Mouse (Mus musculus): Measurements from ENCODE around the gene Ctxn1. TPM values are rescaled to one million over a fixed set of nuclear protein-coding genes. Genes with fewer than 3 reads are reported as not detected.

Gene Ctxn1
- polyA plus RNA-seq, 1 experiment from 2014 or later = 3.0 TPM

DNA sequence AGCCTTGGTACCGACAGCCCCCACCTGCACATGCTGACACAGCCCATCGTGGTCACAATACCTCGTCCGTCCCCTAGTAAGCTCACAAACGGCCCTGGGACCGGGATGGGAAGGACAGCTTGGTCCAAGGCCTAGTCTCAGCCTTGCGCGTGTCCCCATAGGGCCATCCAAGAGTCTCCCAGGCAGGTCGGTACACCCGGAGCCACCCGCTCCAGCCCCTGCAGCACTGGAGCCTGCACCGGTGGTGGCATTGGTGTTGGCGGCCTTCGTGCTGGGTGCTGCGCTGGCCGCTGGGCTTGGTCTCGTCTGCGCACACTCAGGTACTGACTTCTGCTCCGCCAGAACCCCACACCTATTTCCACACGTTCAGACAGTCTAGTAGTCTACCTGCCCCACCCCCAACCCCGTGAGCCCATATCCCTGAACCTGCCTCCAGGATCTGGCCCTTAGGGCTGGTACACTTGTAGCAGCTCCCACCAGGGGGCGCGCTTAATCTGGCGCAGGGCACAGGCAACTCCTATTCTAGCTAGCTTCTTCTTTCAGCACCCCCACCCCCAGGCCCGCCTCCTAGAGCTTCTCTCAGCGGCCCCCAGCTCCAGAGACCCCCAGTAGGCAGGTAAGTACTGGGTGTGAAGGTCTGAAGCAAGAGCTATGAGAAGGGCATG lies 8.6 kb downstream of the Ctxn1 start:
- Histone ChIP-seq H3K4me2 (no peak overlapping the region), H3K27me3 (no peaks in the 10 kb centered on the region), H3K9ac (no peak overlapping the region), H3K4me3 (replicated peaks) (no peak overlapping the region), H3K27ac (no peak overlapping the region), H3K9me3 (replicated peaks) (no peaks in the 10 kb centered on the region), H3K4me1 (replicated peaks) (peaks cover 55% of the 10 kb centered on the region), H3K36me3 (peaks cover 53% of the 10 kb centered on the region)
- peak; percentile 73 for DNase-seq
- no peak; the same call in 1 of the 2 replicates for ATAC-seq (ENCODE audit: low read depth)
- 36% methylated on average over 26 of the region's 26 CpGs for WGBS (ENCODE audit: insufficient replicate concordance)

DNA sequence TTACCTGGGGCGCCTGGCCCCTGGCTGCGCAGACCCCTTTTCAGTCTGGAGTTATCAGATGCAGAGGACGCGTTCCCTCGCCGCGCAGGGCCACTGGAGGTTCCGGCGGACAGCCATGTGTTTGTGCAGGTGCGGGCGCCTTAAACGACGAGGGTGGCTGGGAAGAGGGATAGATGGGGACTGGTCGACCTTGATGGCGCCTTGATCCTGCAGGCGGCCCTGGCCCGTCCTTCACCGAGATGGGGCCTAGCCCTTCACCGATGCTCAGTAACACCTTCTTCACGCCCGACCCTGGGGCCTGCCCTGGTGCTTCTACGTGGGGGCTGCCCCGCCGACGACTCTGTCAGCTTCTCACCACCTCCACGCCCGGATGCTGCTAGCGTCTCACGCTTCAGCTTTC lies 9.9 kb downstream of the Ctxn1 start:
- no peak for DNase-seq
- H3K36me3 ChIP-seq = peaks cover 53% of the 10 kb centered on the region
- H3K9ac ChIP-seq = no peak overlapping the region
- no peak overlapping the region for H3K4me3 ChIP-seq (replicated peaks)
- WGBS (ENCODE audit: insufficient replicate concordance) = 48% methylated on average over 29 of the region's 29 CpGs
- no peak overlapping the region for H3K4me2 ChIP-seq
- H3K27ac ChIP-seq = no peak overlapping the region
- peaks cover 54% of the 10 kb centered on the region for H3K4me1 ChIP-seq (replicated peaks)
- ATAC-seq (ENCODE audit: low read depth) = no peak
- H3K9me3 ChIP-seq (replicated peaks) = no peaks in the 10 kb centered on the region
- no peaks in the 10 kb centered on the region for H3K27me3 ChIP-seq

DNA sequence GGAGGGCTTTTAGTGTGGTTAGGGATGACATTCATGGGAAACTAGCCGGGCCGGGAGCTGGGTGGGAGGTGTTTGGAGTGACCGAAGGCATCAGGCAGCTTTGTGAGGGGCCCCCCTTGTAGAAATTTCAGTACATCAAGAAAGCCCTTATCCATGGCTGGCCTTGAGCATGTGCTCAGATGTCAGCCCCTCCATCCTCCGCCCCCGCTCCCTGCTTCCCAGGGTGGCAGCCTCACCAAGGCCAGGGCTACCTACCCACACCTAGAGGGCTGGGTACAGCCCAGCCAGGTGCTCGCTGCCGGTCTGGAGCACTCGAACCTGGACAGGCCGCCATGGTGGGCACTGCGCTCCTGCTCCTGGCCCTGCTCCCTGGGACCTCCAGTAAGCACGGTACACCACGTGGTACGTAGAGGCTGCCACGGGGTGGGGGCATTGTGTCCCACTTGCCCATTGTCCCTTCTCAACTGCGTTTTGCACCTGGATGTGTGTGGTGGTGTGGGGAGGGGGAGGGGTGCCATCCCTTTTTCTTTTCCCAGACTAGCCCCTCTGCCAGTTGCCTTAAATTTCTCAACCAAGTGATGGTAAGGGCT lies 11.0 kb downstream of the Ctxn1 start, which contains the start of gene Tgfbr3l:
Gene Tgfbr3l (plus strand): TSS at position 264 of the 590 bp plus-strand sequence.
- Histone ChIP-seq H3K9me3 (replicated peaks) (no peaks in the 10 kb centered on the region), H3K27ac (no peak within 1 kb of the TSS), H3K4me1 (replicated peaks) (peaks cover 46% of the 10 kb centered on the region), H3K4me2 (no peak within 1 kb of the TSS), H3K27me3 (no peaks in the 10 kb centered on the region), H3K4me3 (replicated peaks) (no peak within 1 kb of the TSS), H3K9ac (no peak within 1 kb of the TSS), H3K36me3 (peaks cover 64% of the 10 kb centered on the region)
- 85% methylated on average over 15 of the region's 15 CpGs for WGBS (ENCODE audit: insufficient replicate concordance)
- ATAC-seq (ENCODE audit: low read depth) (no peak), DNase-seq (no peak)

DNA sequence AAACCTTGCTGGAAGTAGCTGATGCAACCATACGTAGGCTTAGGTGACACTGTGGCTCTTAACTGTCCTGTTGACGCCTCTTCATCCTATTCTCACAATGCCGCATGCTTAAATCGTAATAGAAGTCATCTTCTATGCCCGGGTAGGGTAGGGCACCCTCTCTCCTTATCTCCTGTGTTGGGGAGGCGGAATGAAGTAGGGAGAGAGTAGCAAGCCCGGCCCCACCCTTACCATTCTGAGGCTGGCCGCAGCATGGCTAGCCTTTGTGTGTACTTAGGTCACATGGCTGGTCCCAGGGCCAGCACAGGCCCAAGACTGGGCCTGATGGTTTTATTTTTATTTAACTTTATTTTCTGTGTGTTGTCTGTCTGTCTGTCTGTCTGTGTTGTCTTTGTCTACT lies 11.8 kb downstream of the Ctxn1 start:
- ATAC-seq (ENCODE audit: low read depth) = peak; percentile 32; the same call in 1 of the 2 replicates
- H3K4me2 ChIP-seq = no peak overlapping the region
- no peaks in the 10 kb centered on the region for H3K9me3 ChIP-seq (replicated peaks)
- H3K27me3 ChIP-seq = no peaks in the 10 kb centered on the region
- no peak for DNase-seq
- no peak overlapping the region for H3K9ac ChIP-seq
- WGBS (ENCODE audit: insufficient replicate concordance) = 78% methylated on average over 8 of the region's 8 CpGs
- peaks cover 41% of the 10 kb centered on the region for H3K4me1 ChIP-seq (replicated peaks)
- H3K36me3 ChIP-seq = peaks cover 72% of the 10 kb centered on the region
- no peak overlapping the region for H3K27ac ChIP-seq
- no peak overlapping the region for H3K4me3 ChIP-seq (replicated peaks)

DNA sequence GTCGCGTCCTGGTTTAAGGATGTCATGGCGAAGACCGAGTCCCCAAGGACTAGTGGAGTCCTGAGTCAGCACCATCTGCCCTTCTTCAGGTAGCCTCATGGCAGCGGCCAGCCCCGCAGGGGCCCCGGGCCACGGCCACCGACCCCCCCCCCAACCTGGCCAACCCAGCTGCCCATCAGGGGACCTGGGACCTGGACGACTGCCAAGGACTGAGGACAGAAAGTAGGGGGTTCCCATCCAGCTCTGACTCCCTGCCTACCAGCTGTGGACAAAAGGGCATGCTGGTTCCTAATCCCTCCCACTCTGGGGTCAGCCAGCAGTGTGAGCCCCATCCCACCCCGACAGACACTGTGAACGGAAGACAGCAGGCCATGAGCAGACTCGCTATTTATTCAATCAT lies 13.3 kb downstream of the Ctxn1 start:
- H3K4me2 ChIP-seq = no peak overlapping the region
- ATAC-seq (ENCODE audit: low read depth) (no peak), DNase-seq (no peak)
- H3K27me3 ChIP-seq = no peaks in the 10 kb centered on the region
- H3K9me3 ChIP-seq (replicated peaks) = no peaks in the 10 kb centered on the region
- H3K36me3 ChIP-seq = peaks cover 84% of the 10 kb centered on the region
- no peak overlapping the region for H3K27ac ChIP-seq
- peaks cover 45% of the 10 kb centered on the region for H3K4me1 ChIP-seq (replicated peaks)
- H3K4me3 ChIP-seq (replicated peaks) = no peak overlapping the region
- no peak overlapping the region for H3K9ac ChIP-seq
- WGBS (ENCODE audit: insufficient replicate concordance) = 87% methylated on average over 13 of the region's 13 CpGs

DNA sequence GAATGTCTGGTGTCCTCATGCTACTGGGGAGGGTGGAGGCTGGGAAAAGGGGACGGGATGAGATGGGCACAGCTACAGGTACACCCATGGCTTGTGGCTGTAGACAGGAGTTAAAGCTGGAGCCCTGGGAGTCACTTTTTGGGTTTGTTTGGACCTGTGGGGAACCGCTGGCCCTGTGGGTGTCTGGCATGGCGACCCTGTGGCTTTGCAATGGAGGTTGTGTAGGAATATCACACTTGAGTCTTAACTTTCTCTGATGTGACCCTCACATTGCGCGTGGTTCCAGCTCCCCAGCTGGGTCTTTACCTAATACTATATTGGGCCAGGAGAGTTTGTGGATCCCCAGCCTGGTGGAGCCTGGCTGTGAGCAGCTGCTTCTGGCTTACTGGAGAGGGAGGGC lies 14.0 kb downstream of the Ctxn1 start:
- ATAC-seq (ENCODE audit: low read depth) (no peak), DNase-seq (no peak)
- Histone ChIP-seq H3K27ac (no peak overlapping the region), H3K36me3 (peaks cover 87% of the 10 kb centered on the region), H3K9ac (no peak overlapping the region), H3K27me3 (no peaks in the 10 kb centered on the region), H3K4me2 (no peak overlapping the region), H3K9me3 (replicated peaks) (no peaks in the 10 kb centered on the region), H3K4me3 (replicated peaks) (no peak overlapping the region), H3K4me1 (replicated peaks) (peaks cover 45% of the 10 kb centered on the region)
- WGBS (ENCODE audit: insufficient replicate concordance) = 88% methylated on average over 5 of the region's 5 CpGs

DNA sequence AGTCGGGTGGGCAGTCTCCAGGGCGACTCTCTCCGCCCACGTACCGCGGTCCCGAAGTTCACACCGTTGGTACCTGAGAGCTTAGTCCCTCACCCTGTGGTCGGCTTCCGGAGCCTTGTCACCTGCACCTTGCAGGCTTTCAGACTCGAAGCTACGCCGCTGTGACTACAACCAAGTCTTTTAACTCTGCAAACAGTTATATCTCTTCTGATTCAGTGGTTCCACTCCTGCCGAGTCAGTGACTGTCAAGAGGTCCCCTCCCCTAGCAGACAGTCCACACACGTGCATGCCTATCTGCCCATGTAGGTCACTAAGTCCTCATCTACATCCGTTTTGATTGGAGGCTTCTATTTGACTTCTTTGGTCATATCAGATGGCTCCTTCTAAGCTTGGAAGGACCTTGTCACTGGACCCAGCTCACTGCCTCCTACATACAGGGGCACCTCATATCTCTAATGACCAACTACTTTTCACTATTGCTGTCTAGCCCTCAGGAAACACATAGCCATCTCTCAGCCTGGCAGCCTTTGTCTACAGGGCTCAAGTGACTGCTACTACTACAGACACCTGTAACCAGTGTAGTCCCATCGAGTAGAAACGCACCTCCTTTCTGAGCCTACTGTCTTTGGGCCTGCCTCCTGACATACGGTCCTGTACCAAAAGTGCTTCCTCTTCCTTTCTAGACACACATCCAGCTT lies 19.7 kb downstream of the Ctxn1 start:
- no peaks in the 10 kb centered on the region for H3K9me3 ChIP-seq (replicated peaks)
- DNase-seq = no peak
- peak; percentile 45 for ATAC-seq (ENCODE audit: low read depth)

DNA sequence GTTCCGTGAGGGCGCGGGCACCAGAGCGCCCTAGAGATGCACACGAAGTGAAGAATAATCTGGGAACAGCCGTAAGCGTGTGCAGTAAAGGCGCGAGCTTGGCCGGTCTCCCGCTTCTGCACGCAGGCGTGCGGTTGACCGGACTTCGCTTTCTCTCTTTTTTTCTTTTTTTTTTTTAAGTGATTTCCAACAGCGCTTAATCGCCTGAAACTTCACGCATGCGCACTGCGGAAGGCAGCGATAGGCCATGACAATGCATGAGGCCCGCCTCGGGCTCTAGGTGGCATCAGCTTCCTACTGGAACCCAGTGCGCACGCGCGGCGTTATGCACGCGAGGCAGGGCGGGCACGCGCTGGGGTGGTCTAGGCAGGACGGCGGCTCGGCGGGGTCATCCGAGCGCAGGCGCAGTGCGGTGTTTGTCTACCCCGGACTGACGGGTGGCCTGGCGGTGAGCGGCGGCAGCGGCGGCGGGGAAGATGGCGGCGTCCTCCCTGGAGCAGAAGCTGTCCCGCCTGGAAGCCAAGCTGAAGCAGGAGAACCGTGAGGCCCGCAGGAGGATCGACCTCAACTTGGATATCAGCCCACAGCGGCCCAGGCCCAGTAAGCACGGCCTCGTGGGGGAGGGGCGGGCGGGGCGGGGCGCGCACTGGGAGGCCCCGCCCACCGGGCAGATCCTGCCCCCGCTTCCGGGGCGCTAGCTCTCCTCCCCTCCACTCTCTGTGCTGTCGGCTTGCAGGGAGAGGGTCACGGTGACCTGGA lies 20.5 kb downstream of the Ctxn1 start, which contains the start of the genes Map2k7 and Gm49320:
Gene Map2k7 (plus strand): TSS at position 307 of the 759 bp plus-strand sequence.
Gene Gm49320 (plus strand): TSS at position 432 of the 759 bp plus-strand sequence.
- Histone ChIP-seq H3K27ac (peak within 1 kb of the TSS; percentile 97), H3K4me3 (replicated peaks) (peak within 1 kb of the TSS; percentile 81), H3K27me3 (peaks cover 5% of the 10 kb centered on the region; the same call in 1 of the 2 replicates), H3K9me3 (replicated peaks) (no peaks in the 10 kb centered on the region), H3K4me1 (replicated peaks) (peaks cover 47% of the 10 kb centered on the region), H3K9ac (peak within 1 kb of the TSS; percentile 86), H3K4me2 (peak within 1 kb of the TSS; percentile 91), H3K36me3 (peaks cover 30% of the 10 kb centered on the region)
- ATAC-seq (ENCODE audit: low read depth) (peak; percentile 93), DNase-seq (peak; percentile 98)
- whole genome bisulfite sequencing (ENCODE audit: insufficient replicate concordance) = under 1% methylated on average over 68 of the region's 71 CpGs

More for the DNA sequence above, 19.7 kb downstream of the Ctxn1 start:
- Histone ChIP-seq H3K27ac (peak overlapping the region; percentile 97), H3K9ac (peak overlapping the region; percentile 86), H3K4me1 (replicated peaks) (peaks cover 47% of the 10 kb centered on the region), H3K4me3 (replicated peaks) (peak overlapping the region; percentile 81), H3K4me2 (peak overlapping the region; percentile 91), H3K27me3 (peaks cover 5% of the 10 kb centered on the region; the same call in 1 of the 2 replicates), H3K36me3 (peaks cover 37% of the 10 kb centered on the region)
- 8% methylated on average over 19 of the region's 19 CpGs for WGBS (ENCODE audit: insufficient replicate concordance)

DNA sequence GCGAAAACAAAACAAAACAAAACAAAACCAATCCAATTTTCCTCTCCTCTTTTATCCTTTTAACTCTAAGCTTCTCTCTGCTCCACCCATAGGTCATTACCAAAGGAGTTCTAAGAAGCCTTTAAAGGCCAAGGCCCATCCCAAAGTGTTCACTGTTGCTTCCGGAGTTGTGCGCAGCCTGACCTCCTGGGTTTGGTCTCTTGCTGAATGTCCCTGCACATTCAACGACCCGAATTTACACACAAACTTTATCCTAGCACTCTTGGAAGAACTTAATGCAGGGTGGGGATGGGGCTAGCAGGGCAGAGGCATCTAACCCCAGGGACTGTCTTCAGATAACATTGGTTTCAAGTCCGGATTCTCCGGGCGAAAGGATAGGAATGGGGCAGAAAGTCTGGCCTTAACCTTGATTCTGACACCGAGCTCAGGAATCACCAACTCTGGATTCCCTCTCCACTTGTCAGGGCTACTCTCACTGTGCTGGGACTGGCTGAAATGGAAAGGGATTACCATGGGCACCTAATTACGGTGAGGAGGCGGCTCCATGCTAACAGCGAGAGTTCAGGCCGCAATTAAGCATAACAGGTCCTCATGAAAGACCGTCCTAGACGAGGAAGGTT lies 21.1 kb downstream of the Ctxn1 start:
- no peak; the same call in 1 of the 2 replicates for ATAC-seq (ENCODE audit: low read depth)
- WGBS (ENCODE audit: insufficient replicate concordance) = 18% methylated on average over 15 of the region's 15 CpGs

DNA sequence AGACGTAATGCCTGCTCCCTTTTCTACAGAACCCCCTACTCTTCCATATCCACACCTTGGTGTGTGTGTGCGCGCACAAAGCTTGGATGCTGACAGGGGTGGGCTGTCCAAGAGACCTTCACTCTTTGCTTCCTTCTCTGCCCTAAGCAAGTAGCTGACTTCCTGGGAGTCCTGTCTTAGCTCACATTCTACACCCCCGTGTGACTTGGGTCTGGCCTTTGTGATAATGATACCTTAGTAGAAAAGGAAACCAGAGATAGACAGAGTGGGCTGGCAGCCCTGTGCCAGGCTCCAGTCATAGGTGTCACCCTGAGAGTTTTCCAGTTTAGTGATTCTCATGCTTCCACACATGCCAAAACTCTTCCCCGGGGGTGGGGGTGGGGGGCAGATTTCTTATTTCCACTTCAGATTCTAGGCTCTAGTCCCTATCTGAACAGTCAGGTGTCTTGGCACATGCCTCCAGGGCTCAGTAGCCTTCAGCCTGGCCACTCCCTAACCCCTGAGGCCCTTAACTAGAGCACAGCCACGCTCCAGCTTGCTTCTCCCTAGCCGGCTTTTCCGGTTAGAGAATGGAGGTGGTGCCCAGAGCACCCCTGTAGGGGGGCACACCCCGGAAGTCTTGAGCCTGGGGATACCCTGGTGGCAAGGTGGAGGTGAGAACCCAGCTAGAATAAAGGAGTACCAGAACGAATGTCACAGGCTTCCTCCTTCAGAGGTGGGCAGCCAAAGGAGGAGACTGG lies 28.3 kb downstream of the Ctxn1 start:
- ATAC-seq (ENCODE audit: low read depth) = peak; percentile 52
- no peaks in the 10 kb centered on the region for H3K9me3 ChIP-seq (replicated peaks)
- no peak overlapping the region for H3K4me2 ChIP-seq
- no peak overlapping the region for H3K27ac ChIP-seq
- peaks cover 40% of the 10 kb centered on the region for H3K27me3 ChIP-seq
- WGBS (ENCODE audit: insufficient replicate concordance) = 45% methylated on average over 10 of the region's 10 CpGs
- no peak for DNase-seq
- H3K4me1 ChIP-seq (replicated peaks) = peaks cover 23% of the 10 kb centered on the region
- no peak overlapping the region for H3K9ac ChIP-seq
- H3K4me3 ChIP-seq (replicated peaks) = no peak overlapping the region
- no peaks in the 10 kb centered on the region for H3K36me3 ChIP-seq

More for the DNA sequence above, 21.1 kb downstream of the Ctxn1 start:
- no peak for DNase-seq
- Histone ChIP-seq H3K4me3 (replicated peaks) (peak overlapping the region; percentile 81), H3K9me3 (replicated peaks) (no peaks in the 10 kb centered on the region), H3K27ac (peak overlapping the region; percentile 97), H3K4me1 (replicated peaks) (peaks cover 47% of the 10 kb centered on the region), H3K4me2 (peak overlapping the region; percentile 91), H3K9ac (peak overlapping the region; percentile 86), H3K36me3 (peaks cover 23% of the 10 kb centered on the region), H3K27me3 (peaks cover 5% of the 10 kb centered on the region; the same call in 1 of the 2 replicates)
